In the genomic region with DNA sequence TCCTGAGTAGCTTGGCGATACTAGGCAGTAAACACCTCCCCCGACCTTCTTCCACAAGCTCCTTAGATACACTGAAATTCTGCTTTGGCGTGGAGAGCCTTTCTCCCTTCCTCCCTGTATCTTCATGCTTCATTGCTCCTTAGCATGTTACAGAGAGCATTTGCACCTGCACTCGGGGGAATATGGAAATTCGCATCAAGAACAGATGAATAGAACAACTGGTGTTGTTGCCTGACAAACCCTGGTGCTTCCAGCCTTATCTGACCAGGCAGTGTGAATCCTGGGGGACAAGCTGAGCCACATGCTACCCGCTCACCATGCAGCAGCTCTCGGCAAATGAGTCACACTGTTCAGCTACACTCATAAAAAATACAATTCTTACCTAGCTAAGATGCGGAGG, we compare ENCODE assay signal across 11 mouse cellular contexts.
DNase-seq lines count a peak whose midpoint lies in the region; ATAC-seq and TF ChIP-seq lines count a peak whose summit lies in the region.
"Had no signal": no experiment of that assay in that cellular context is flagged by ENCODE, and none has a peak within 500 bp of the region (broad histone marks: within the 10 kb centered on the region; RNA-seq: fewer than 3 reads in every experiment).

No protein-coding gene starts in this region.

- intact Hi-C loops in heart, adult 2 months (cut with DNase I): no loop called here

- peak overlapping the region; percentile 57; the same call in 1 of the 2 replicates for H3K27ac ChIP-seq in cerebellum, adult 2 months (ENCODE audit: insufficient read depth, low read length)
- H3K27ac ChIP-seq in hindbrain, embryonic 10.5 days: peak overlapping the region; percentile 81
- H3K27ac ChIP-seq in midbrain, embryonic 16.5 days (ENCODE audit: low read length): peak overlapping the region; percentile 47
- no peak overlapping the region for H3K27ac ChIP-seq in limb, embryonic 10.5 days
- H3K27ac ChIP-seq in heart, adult 2 months: no peak overlapping the region
- H3K27ac ChIP-seq: liver, embryonic 15.5 days had no signal

- no peaks in the 10 kb centered on the region for H3K9me3 ChIP-seq in hindbrain, embryonic 10.5 days
- H3K9me3 ChIP-seq in midbrain, embryonic 16.5 days (replicated peaks; ENCODE audit: control insufficient read depth, low read length, poor library complexity, severe bottlenecking): no peaks in the 10 kb centered on the region
- H3K9me3 ChIP-seq in limb, embryonic 10.5 days (replicated peaks): no peaks in the 10 kb centered on the region
- H3K9me3 ChIP-seq: liver, embryonic 15.5 days had no signal

- H3K79me2 ChIP-seq in heart, adult 2 months (replicated peaks; ENCODE audit: control insufficient read depth, insufficient read depth, low read length): no peaks in the 10 kb centered on the region

- no peak for TF ChIP-seq CTCF in cerebellum, adult 2 months (IDR thresholded peaks at IDR 0.05; ENCODE audit: borderline replicate concordance, insufficient read depth, low read depth, low read length)
- TF ChIP-seq CTCF in heart, adult 2 months (IDR thresholded peaks at IDR 0.05): no peak

- TF ChIP-seq EP300 in heart, adult 2 months (IDR thresholded peaks at IDR 0.05; ENCODE audit: insufficient read depth, low read depth, low read length): no peak

- H3K4me3 ChIP-seq in cerebellum, adult 2 months (replicated peaks; ENCODE audit: insufficient read depth, low read depth, low read length): no peak overlapping the region
- H3K4me3 ChIP-seq in hindbrain, embryonic 10.5 days: peak overlapping the region; percentile 29
- H3K4me3 ChIP-seq in midbrain, embryonic 16.5 days (ENCODE audit: low read depth, low read length): peak overlapping the region; percentile 18
- H3K4me3 ChIP-seq in limb, embryonic 10.5 days: no peak overlapping the region
- no peak overlapping the region for H3K4me3 ChIP-seq in heart, adult 2 months
- H3K4me3 ChIP-seq: liver, embryonic 15.5 days had no signal

- WGBS in cerebellum, adult 2 months: 10% methylated on average over 8 of the region's 8 CpGs
- WGBS in hindbrain, embryonic 10.5 days: 42% methylated on average over 8 of the region's 8 CpGs
- 10% methylated on average over 8 of the region's 8 CpGs for WGBS in midbrain, embryonic 16.5 days
- WGBS in limb, embryonic 10.5 days: 69% methylated on average over 8 of the region's 8 CpGs
- WGBS in heart, adult 2 months: 60% methylated on average over 8 of the region's 8 CpGs

- no peak for ATAC-seq in midbrain, embryonic 16.5 days

- no peak for TF ChIP-seq POLR2A in cerebellum, adult 2 months (IDR thresholded peaks at IDR 0.05; ENCODE audit: borderline replicate concordance, insufficient read depth, low read length)
- no peak for TF ChIP-seq POLR2A in heart, adult 2 months (IDR thresholded peaks at IDR 0.05; ENCODE audit: insufficient read depth, low read depth, low read length)

- DNase-seq in embryo, embryonic 10 days (ENCODE audit: low spot score): peak; percentile 27
- DNase-seq in embryo, embryonic 10.5 days (ENCODE audit: low spot score): no peak
- peak; percentile 56 to 63 for DNase-seq in cerebellum, adult 2 months
- DNase-seq in hindbrain, embryonic 10.5 days (ENCODE audit: low spot score): peak; percentile 28
- DNase-seq in limb, embryonic 10.5 days (ENCODE audit: low spot score): no peak
- no peak for DNase-seq in urinary bladder, adult 2 months (ENCODE audit: low spot score)
- DNase-seq in heart, adult 2 months: no peak
- DNase-seq: kidney, postnatal 10 days; thymus, postnatal 25 days had no signal

- peak overlapping the region; percentile 13; the same call in 1 of the 2 replicates for H3K9ac ChIP-seq in midbrain, embryonic 16.5 days (ENCODE audit: low read depth, low read length)
- no peak overlapping the region for H3K9ac ChIP-seq in heart, adult 2 months (ENCODE audit: low read depth, low read length)
- H3K9ac ChIP-seq: liver, embryonic 15.5 days had no signal

- no peaks in the 10 kb centered on the region for H3K36me3 ChIP-seq in hindbrain, embryonic 10.5 days
- no peaks in the 10 kb centered on the region for H3K36me3 ChIP-seq in midbrain, embryonic 16.5 days (ENCODE audit: control insufficient read depth, insufficient read depth, low read length)
- H3K36me3 ChIP-seq in limb, embryonic 10.5 days: no peaks in the 10 kb centered on the region
- H3K36me3 ChIP-seq in heart, adult 2 months (ENCODE audit: control insufficient read depth, insufficient read depth, low read length): no peaks in the 10 kb centered on the region
- H3K36me3 ChIP-seq: liver, embryonic 15.5 days had no signal

- H3K4me2 ChIP-seq in midbrain, embryonic 16.5 days (ENCODE audit: low read length): peak overlapping the region; percentile 37
- H3K4me2 ChIP-seq: liver, embryonic 15.5 days had no signal

- peaks cover 7% of the 10 kb centered on the region; the same call in 1 of the 2 replicates for H3K4me1 ChIP-seq in cerebellum, adult 2 months (ENCODE audit: control insufficient read depth, insufficient read depth, low read length)
- peaks cover 23% of the 10 kb centered on the region for H3K4me1 ChIP-seq in hindbrain, embryonic 10.5 days (replicated peaks)
- H3K4me1 ChIP-seq in midbrain, embryonic 16.5 days (ENCODE audit: control insufficient read depth, insufficient read depth, low read length): peaks cover 46% of the 10 kb centered on the region
- H3K4me1 ChIP-seq in limb, embryonic 10.5 days: 0 out of 2 replicates have a peak, but pooled peaks cover 4% of the 10 kb centered on the region
- H3K4me1 ChIP-seq in heart, adult 2 months (ENCODE audit: control insufficient read depth, insufficient read depth, low read length): no peaks in the 10 kb centered on the region
- H3K4me1 ChIP-seq: liver, embryonic 15.5 days had no signal

- no peaks in the 10 kb centered on the region for H3K27me3 ChIP-seq in cerebellum, adult 2 months (ENCODE audit: control insufficient read depth, insufficient read depth, low read length)
- H3K27me3 ChIP-seq in hindbrain, embryonic 10.5 days (ENCODE audit: insufficient read depth, poor library complexity, severe bottlenecking): no peaks in the 10 kb centered on the region
- no peaks in the 10 kb centered on the region for H3K27me3 ChIP-seq in midbrain, embryonic 16.5 days (ENCODE audit: control insufficient read depth, insufficient read depth, low read depth, low read length)
- H3K27me3 ChIP-seq in limb, embryonic 10.5 days (ENCODE audit: low read depth, poor library complexity, severe bottlenecking): no peaks in the 10 kb centered on the region
- no peaks in the 10 kb centered on the region for H3K27me3 ChIP-seq in heart, adult 2 months (ENCODE audit: control insufficient read depth, insufficient read depth, low read length)
- H3K27me3 ChIP-seq: liver, embryonic 15.5 days had no signal

Comparison
In these comparisons a context has a peak if more than half of its experiments do, and no peak if none do; other contexts are left out.
1. DNase-seq: peak in embryo, embryonic 10 days (single experiment), cerebellum, adult 2 months (2 of 2) and hindbrain, embryonic 10.5 days (single experiment); none in embryo, embryonic 10.5 days (single experiment), limb, embryonic 10.5 days (single experiment), urinary bladder, adult 2 months (single experiment) and heart, adult 2 months (0 of 2).
2. H3K27ac ChIP-seq: peak in cerebellum, adult 2 months (single experiment), hindbrain, embryonic 10.5 days (single experiment) and midbrain, embryonic 16.5 days (single experiment); none in limb, embryonic 10.5 days (single experiment) and heart, adult 2 months (single experiment).
3. H3K4me3 ChIP-seq: peak in hindbrain, embryonic 10.5 days (single experiment) and midbrain, embryonic 16.5 days (single experiment); none in cerebellum, adult 2 months (single experiment), limb, embryonic 10.5 days (single experiment) and heart, adult 2 months (single experiment).